Mouse (Mus musculus): ENCODE data around the gene Nlgn2.
"Not testable (repeated sequence)": the region's sequence is repeated elsewhere in the genome, so short reads cannot be mapped to it uniquely, and the experiment has no call there.

Nlgn2 gene

DNA sequence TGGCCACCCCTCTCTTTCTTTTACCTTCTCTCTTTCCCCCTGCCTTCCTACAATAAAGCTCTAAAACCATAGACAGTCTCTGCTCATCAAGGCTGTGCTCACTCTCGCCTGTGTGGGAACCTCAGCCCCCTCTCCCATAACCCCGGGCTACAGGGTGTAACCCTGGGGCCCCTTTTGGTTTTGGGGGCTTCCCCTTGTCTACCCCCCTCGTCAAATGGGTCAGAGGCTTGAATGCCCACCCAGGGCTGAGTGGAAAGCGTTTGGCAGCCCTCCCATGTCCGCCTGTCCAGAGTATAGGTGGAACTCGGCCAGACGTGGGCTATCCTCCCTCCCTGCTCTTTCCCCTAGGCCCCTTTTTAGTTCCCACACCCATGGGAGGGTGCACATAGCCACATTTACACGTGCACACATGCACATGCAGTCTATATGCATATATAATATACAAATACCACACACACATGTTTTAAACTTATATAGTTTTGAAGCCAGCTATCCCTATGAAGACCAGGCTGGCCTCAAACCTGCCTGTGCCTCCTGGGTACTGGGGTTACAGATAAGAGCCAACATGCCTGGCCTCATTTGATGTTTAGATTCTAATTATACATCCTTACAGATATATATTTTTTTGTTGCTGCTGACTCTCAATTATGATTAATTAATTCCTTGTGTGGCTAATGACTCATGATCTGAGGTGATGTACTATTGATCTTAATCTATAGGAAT lies 26.7 kb upstream of the Nlgn2 start:
- DNase-seq (ENCODE audit: low spot score), result no peak

- not testable (repeated sequence) for DNase-seq (ENCODE audit: low spot score)
Observed at GRCm38 (mm10) chr11:69863729-69864128, 26.1 kb upstream of the Nlgn2 start.

DNA sequence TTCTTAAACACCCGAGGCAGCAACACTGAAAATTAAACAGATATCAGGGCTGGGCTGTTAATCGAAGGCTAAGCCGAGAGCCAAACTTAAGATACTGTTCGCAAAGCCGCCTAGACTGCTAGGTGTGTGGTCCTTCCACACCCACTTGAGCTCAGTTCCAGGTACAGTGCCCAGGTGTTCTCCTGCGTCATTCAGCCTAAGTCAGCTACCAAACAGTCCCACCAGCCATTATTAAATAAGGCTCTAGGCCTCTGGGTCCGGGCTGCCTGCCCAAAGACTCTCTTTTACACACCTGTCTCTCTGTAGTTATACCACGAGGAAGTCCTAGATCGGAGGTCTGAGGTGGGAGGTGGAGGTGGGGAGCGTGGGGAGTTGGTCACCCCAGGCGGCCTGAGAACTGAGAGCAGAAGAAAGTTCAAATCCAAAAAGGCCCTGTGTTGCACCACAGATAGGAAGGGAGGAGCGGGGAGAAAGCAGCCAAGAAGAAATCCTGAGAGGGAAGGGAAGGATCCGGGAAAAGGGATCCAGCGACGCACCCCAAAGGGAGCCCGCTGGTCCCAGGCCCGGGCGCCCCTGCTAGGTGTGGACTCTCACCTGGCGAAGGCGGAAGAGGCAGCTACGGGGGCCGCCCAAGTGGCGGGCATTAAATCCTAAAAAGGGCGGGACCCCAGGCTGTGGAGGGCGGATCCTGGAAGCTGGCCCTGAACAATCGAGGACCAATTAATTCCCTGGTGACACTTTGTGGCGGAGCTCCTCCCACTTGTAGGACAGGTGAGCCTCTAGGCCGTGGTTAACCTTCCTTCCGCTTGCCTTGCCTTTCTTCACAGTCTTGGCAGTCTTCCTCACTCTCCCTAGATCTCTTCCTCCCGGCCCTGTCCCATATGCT lies 20.8 kb upstream of the Nlgn2 start, which contains the start of gene Tnk1:
Gene Tnk1 (minus strand): TSS at position 618 of the 886 bp plus-strand sequence.
- no peak for DNase-seq (ENCODE audit: low spot score)

GRCm38 (mm10) chr11:69855347-69855746 lies 17.8 kb upstream of the Nlgn2 start:
- DNase-seq (ENCODE audit: low spot score), result peak; percentile 70

GRCm38 (mm10) chr11:69854680-69855079 lies 17.1 kb upstream of the Nlgn2 start:
- no peak for DNase-seq (ENCODE audit: low spot score)

DNA sequence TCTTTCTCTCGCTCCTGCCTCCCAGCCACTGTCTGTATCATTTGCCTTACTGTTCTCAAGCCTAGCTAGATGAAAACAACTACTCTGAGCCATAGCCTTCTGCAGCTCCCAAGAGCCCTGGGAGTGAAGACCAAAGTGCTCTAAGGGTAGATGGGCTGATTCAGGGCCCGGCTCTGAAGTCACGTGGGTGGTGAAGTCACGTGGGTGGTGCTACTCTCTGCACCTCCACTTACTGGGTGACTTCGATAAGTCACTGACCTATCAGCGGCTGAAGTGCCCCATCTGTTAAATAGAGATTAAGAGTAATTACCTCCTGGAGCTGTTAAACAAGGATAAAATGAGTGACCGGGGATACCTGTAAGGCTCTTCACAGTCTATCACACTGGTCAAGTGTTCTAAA lies 16.4 kb upstream of the Nlgn2 start:
- no peak for DNase-seq (ENCODE audit: low spot score)

DNA sequence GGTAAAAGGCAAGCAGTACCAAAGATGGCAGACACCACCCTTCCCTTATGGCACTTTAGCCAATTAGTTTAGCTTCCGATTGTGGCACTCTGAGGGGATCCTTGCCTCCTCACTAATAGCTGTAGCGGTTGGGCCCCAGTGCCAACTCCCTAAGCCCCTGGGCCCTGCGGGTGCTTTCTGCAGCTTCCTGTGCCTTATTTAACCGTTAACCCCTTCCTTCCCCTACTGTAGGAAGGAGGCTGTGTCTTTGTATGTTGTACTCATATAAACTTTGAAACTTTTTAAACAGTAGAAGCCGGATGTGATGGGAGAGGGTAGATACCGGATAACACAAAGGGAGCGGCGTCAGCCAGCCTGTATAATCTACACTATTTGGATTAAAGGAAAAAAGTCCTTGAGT lies 13.2 kb upstream of the Nlgn2 start:
- no peak for DNase-seq (ENCODE audit: low spot score)

DNA sequence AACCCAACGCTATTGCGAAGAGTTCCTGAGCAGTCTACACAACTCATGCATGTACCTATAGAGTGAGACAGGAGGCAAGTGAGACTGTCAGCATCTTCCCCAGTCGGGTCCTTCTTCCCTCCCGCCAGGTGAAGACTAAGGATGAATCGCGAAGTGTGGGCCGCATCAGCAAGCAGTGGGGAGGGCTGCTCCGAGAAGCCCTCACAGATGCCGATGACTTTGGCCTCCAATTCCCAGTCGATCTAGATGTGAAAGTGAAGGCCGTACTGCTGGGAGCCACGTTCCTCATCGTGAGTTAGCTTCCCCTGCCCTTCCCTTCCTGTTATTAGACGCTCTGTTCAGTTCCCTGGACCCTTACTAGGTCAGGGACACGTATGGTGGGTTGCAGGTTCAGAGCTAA lies 12.3 kb upstream of the Nlgn2 start:
- no peak for DNase-seq (ENCODE audit: low spot score)

GRCm38 (mm10) chr11:69849128-69849527 lies 11.5 kb upstream of the Nlgn2 start:
- DNase-seq (ENCODE audit: low spot score), result no peak

DNA sequence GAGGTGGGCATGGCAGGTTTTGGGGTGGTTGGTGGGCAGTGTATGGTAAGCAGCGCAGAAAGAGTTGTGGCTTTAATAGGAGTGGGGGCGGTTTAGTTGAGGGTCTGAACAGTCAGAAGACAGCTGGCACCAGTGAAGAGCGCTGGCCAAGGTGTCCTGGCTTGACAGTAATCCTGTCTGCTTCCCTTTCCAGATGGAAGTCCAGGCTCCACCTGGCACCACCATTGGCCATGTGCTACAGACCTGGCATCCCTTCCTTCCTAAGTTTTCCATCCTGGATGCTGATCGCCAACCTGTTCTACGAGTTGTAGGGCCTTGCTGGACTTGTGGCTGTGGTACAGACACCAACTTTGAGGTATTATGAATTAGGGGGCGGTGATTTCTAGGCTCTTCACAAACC lies 10.4 kb upstream of the Nlgn2 start:
- DNase-seq (ENCODE audit: low spot score), result no peak

- no peak for DNase-seq (ENCODE audit: low spot score)
Observed at GRCm38 (mm10) chr11:69846738-69847688, 9.4 kb upstream of the Nlgn2 start.

DNA sequence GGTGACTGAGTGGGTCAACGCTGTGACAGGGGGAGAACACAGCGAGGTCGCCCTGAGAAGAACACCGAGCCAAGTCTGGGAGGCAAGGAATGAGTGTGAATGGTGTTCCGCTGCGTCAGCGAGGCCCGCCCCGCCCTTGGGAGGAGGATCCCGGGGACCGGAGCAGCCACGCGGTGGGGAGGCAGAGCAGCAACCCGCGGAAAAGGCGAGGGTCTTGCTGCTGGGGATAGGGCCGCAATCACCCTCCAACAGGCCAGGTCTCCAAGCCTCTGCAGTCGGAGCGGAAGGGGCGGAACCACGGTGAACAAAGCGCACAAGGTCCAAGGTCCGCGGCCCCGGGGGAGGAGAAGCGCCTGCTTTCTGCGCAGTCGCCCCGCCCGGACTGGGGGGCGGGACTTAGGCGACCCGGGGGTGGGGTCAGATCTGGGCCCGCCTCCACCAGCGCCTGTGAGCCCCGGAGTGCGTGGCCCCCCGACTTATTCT lies 8.7 kb upstream of the Nlgn2 start, which contains the start of gene Plscr3:
Gene Plscr3 (plus strand): TSS at position 179 of the 483 bp plus-strand sequence.
- DNase-seq (ENCODE audit: low spot score), result peak; percentile 97

- DNase-seq (ENCODE audit: low spot score), result no peak
Observed at GRCm38 (mm10) chr11:69838714-69839104, 1.1 kb upstream of the Nlgn2 start.

- DNase-seq (ENCODE audit: low spot score), result peak; percentile 96
Observed at GRCm38 (mm10) chr11:69837952-69838713, 549 bp upstream of the Nlgn2 start, which contains the start of gene Tmem256. Tmem256 (plus strand) TSS chr11:69838514.

DNA sequence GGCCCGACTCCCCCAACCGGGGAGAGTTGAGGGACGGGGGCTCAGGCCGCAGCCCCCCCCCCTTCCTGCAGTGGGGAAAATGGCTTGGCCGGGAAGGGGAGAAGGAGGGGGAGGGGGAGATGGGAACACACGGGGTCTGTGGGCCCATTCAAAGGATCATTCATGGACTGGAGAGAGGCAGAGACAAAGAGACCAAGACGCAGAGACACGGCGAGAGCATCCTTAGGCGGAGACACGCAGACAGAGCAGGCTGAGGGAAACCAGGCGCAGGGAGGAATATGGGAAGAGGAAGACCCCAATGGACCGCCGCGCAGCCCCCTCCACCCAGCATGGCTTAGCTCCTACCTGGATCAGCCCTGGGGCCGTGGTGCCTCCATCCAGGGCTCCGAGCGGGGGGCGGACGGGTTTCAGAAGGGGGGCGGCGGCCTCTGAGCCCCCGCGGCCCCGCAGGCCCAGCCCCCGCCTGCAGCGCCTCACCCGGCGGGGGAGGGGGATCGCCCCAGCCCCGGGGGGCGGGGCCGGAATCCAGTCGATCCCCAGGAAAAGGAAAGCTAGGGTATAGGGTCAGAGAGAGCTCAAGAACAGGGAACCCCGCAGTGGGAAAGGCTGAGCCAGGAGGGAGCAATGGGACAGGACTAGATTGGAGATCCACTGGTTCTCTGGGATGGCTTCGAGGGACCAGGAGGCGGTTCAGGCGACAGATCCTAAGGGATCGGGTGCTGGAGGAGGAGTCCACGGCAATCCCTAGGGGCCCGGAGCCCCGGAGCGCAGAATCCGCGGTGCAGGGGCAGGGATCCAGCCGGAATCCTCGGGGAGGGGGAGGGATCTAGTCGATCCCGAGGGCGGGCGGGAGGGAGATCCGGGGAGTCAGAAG lies 644 bp downstream of the Nlgn2 start:
- DNase-seq (ENCODE audit: low spot score), result peak; percentile 70

- no peak for DNase-seq (ENCODE audit: low spot score)
Observed at GRCm38 (mm10) chr11:69835966-69836335, 1.6 kb downstream of the Nlgn2 start.

DNA sequence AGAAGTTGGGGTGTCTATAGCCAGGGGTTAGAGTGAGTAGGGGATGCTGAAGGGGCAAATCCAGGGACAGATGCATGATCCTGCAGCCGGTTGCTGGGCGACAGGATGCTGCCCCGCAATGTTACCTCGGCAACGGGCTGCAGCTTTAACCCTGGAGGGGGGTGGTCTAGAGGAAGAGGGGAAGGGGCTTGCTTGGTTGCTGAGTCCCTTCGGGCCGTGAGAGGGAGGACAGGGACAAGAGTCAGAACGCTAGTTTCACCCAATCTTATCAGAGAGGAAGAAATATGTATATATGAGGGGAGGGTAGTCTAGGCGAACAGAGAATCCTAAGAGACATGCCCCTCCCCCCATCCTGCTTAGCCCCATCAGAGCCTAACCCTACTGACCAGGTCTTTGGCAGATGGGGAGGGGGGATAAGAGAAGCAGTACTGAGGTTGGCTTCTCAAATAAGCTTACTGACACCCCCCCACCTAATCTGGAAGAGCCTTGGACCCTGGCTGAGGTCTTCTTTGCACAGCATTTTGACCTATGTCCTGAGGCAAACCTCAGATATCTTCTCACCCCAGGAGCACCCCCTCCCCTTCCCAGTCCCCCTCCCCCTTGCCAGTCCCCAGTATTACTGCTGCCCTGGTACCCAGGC lies 2.1 kb downstream of the Nlgn2 start:
- no peak for DNase-seq (ENCODE audit: low spot score)

DNA sequence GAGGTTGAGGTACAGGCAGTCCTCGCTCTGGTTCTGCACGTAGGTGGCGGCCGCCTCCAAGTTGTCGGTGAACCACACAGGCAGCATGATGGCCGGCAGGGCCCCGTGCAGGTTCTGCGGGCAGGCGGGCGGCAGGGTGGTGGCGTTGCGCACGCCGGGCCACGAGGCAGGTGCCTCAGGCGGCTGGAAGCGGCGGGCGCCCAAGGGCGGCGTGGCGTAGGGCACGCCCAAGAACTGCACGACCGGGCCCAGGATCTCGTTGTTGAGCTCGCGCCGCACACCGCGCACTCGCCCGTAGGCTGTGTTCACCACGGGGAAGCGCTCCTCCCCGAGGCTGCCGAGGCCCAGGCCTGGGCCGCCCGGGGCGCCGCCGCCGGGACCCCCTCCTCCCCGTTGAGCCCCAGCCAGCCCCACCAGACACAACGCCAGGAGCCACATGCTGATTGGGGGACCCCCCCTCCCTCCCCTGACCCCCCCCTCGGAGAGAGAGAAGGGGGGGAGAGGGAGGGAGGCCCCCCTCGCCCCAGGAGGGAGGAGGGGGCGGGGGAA lies 3.5 kb downstream of the Nlgn2 start:
- DNase-seq (ENCODE audit: low spot score), result peak; percentile 65

- DNase-seq (ENCODE audit: low spot score), result no peak
Observed at GRCm38 (mm10) chr11:69833554-69833953, 4.0 kb downstream of the Nlgn2 start.
